Mouse (Mus musculus): ENCODE data around the gene Hunk.

GRCm38 (mm10) chr16:90422108-90422529, 36.3 kb downstream of the Hunk start:
- TF ChIP-seq EP300 (IDR thresholded peaks at IDR 0.05; ENCODE audit: insufficient read depth, low read depth, low read length), result no peak
- TF ChIP-seq CTCF (IDR thresholded peaks at IDR 0.05; ENCODE audit: low read depth, low read length), result no peak
- TF ChIP-seq POLR2A (IDR thresholded peaks at IDR 0.05; ENCODE audit: insufficient read depth, low read length), result no peak
